Mouse (Mus musculus): Measurements from ENCODE around the gene Gad2.

- no peak for TF ChIP-seq CTCF (IDR thresholded peaks at IDR 0.05; ENCODE audit: control insufficient read depth, insufficient read depth, low read length)
- no peak for TF ChIP-seq POLR2A (IDR thresholded peaks at IDR 0.05; ENCODE audit: borderline replicate concordance, control insufficient read depth, low read depth, low read length)
Observed at GRCm38 (mm10) chr2:22739369-22739768, 117.4 kb downstream of the Gad2 start.
